Mouse (Mus musculus): Measurements from ENCODE around the gene Snd1.

GRCm38 (mm10) chr6:28562323-28563044 lies 87.5 kb downstream of the Snd1 start:
- TF ChIP-seq CTCF (conservative IDR thresholded peaks at IDR 0.05; ENCODE audit: low read length) (no peak), POU5F1 (IDR thresholded peaks at IDR 0.05; ENCODE audit: borderline replicate concordance, low read length) (no peak), NANOG (IDR thresholded peaks at IDR 0.05; ENCODE audit: borderline replicate concordance, low read length) (no peak)

Measured in E14TG2a.4 (cell line).